Mouse (Mus musculus): ENCODE measurements around the gene Fam92a. TPM values are rescaled to one million over a fixed set of nuclear protein-coding genes. Genes with fewer than 3 reads are reported as not detected.
"Not testable (repeated sequence)": the region's sequence is repeated elsewhere in the genome, so short reads cannot be mapped to it uniquely, and the experiment has no call there.

Fam92a gene
- polyA plus RNA-seq (2016; fragmentation: Nextera tagmentation; extraction: Ambion mirVana) = 77.4 and 81.5 TPM in 2 replicates

GRCm38 (mm10) chr4:12171318-12172091 lies at the start of gene Fam92a:
TSS of gene Fam92a (minus strand) at chr4:12172015.
- under 1% methylated on average over 73 of the region's 74 CpGs for WGBS
- Histone ChIP-seq H3K9ac (peak within 1 kb of the TSS; percentile 88), H3K4me2 (peak within 1 kb of the TSS; percentile 73), H3K27me3 (replicated peaks) (no peaks in the 10 kb centered on the region), H3K36me3 (peaks cover 17% of the 10 kb centered on the region), H3K4me1 (replicated peaks) (peaks cover 6% of the 10 kb centered on the region), H3K27ac (ENCODE audit: poor library complexity, severe bottlenecking) (peak within 1 kb of the TSS; percentile 79), H3K9me3 (replicated peaks) (no peaks in the 10 kb centered on the region), H3K4me3 (peak within 1 kb of the TSS; percentile 78)
- peak; percentile 90 for ATAC-seq (ENCODE audit: insufficient number of reproducible peaks, low FRiP score)

- WGBS = 78% methylated on average over 10 of the region's 10 CpGs
Observed at GRCm38 (mm10) chr4:12178992-12179391, 7.2 kb upstream of the Fam92a start.

GRCm38 (mm10) chr4:12170986-12171317 lies 863 bp downstream of the Fam92a start:
- H3K9ac ChIP-seq = peak overlapping the region; percentile 88
- H3K4me2 ChIP-seq = peak overlapping the region; percentile 73
- peaks cover 6% of the 10 kb centered on the region for H3K4me1 ChIP-seq (replicated peaks)

More at GRCm38 (mm10) chr4:12178992-12179391, 7.2 kb upstream of the Fam92a start:
- Histone ChIP-seq H3K27me3 (replicated peaks) (no peaks in the 10 kb centered on the region), H3K9me3 (replicated peaks) (no peaks in the 10 kb centered on the region), H3K4me2 (no peak overlapping the region), H3K4me1 (replicated peaks) (no peaks in the 10 kb centered on the region), H3K27ac (ENCODE audit: poor library complexity, severe bottlenecking) (no peak overlapping the region), H3K9ac (no peak overlapping the region), H3K4me3 (no peak overlapping the region), H3K36me3 (no peaks in the 10 kb centered on the region)
- ATAC-seq (ENCODE audit: insufficient number of reproducible peaks, low FRiP score) = no peak

GRCm38 (mm10) chr4:12147660-12148059 lies 24.2 kb downstream of the Fam92a start:
- Histone ChIP-seq H3K9ac (no peak overlapping the region), H3K4me1 (replicated peaks) (no peaks in the 10 kb centered on the region), H3K36me3 (peaks cover 26% of the 10 kb centered on the region), H3K27ac (ENCODE audit: poor library complexity, severe bottlenecking) (no peak overlapping the region), H3K9me3 (replicated peaks) (0 out of 2 replicates have a peak, but pooled peaks cover 6% of the 10 kb centered on the region), H3K4me2 (no peak overlapping the region), H3K27me3 (replicated peaks) (no peaks in the 10 kb centered on the region), H3K4me3 (no peak overlapping the region)
- no peak for ATAC-seq (ENCODE audit: insufficient number of reproducible peaks, low FRiP score)

More at GRCm38 (mm10) chr4:12170986-12171317, 863 bp downstream of the Fam92a start:
- H3K4me3 ChIP-seq = peak overlapping the region; percentile 78
- ATAC-seq (ENCODE audit: insufficient number of reproducible peaks, low FRiP score) = no peak
- peaks cover 23% of the 10 kb centered on the region for H3K36me3 ChIP-seq
- peak overlapping the region; percentile 79 for H3K27ac ChIP-seq (ENCODE audit: poor library complexity, severe bottlenecking)
- no peaks in the 10 kb centered on the region for H3K27me3 ChIP-seq (replicated peaks)
- WGBS = 16% methylated on average over 9 of the region's 9 CpGs
- H3K9me3 ChIP-seq (replicated peaks) = no peaks in the 10 kb centered on the region

- 90% methylated on average over 7 of the region's 7 CpGs for WGBS
- H3K27me3 ChIP-seq (replicated peaks); H3K9ac ChIP-seq; ATAC-seq (ENCODE audit: insufficient number of reproducible peaks, low FRiP score); H3K36me3 ChIP-seq; H3K4me3 ChIP-seq; H3K4me1 ChIP-seq (replicated peaks); H3K27ac ChIP-seq (ENCODE audit: poor library complexity, severe bottlenecking); H3K9me3 ChIP-seq (replicated peaks): not testable (repeated sequence)
- H3K4me2 ChIP-seq = 0 out of 2 replicates have a peak overlapping the region, but pooled peaks have one; percentile 16
Observed at GRCm38 (mm10) chr4:12141516-12141915, 30.3 kb downstream of the Fam92a start.

- H3K27ac ChIP-seq (ENCODE audit: poor library complexity, severe bottlenecking) = peak overlapping the region; percentile 43; the same call in 1 of the 2 replicates
- peak overlapping the region; percentile 58; the same call in 1 of the 2 replicates for H3K9ac ChIP-seq
- not testable (repeated sequence) for H3K27me3 ChIP-seq (replicated peaks)
Observed at GRCm38 (mm10) chr4:12140592-12141062, 31.2 kb downstream of the Fam92a start.

GRCm38 (mm10) chr4:12140141-12140567 lies 31.7 kb downstream of the Fam92a start, which contains the start of gene Rbm12b1:
TSS of gene Rbm12b1 (plus strand) at chr4:12140264.
- H3K9ac ChIP-seq = peak within 1 kb of the TSS; percentile 58; the same call in 1 of the 2 replicates
- peak within 1 kb of the TSS; percentile 54 for H3K4me3 ChIP-seq
- H3K36me3 ChIP-seq; H3K9me3 ChIP-seq (replicated peaks); H3K27me3 ChIP-seq (replicated peaks); H3K4me1 ChIP-seq (replicated peaks): not testable (repeated sequence)
- H3K4me2 ChIP-seq = peak within 1 kb of the TSS; percentile 64
- peak; percentile 95 for ATAC-seq (ENCODE audit: insufficient number of reproducible peaks, low FRiP score)
- peak within 1 kb of the TSS; percentile 43 for H3K27ac ChIP-seq (ENCODE audit: poor library complexity, severe bottlenecking)
- WGBS = 5% methylated on average over 19 of the region's 32 CpGs

More at GRCm38 (mm10) chr4:12140592-12141062, 31.2 kb downstream of the Fam92a start:
- Histone ChIP-seq H3K4me2 (peak overlapping the region; percentile 64), H3K4me3 (peak overlapping the region; percentile 54)
- 9% methylated on average over 26 of the region's 40 CpGs for WGBS
- not testable (repeated sequence) for H3K4me1 ChIP-seq (replicated peaks); H3K9me3 ChIP-seq (replicated peaks); H3K36me3 ChIP-seq
- peak; percentile 89 for ATAC-seq (ENCODE audit: insufficient number of reproducible peaks, low FRiP score)

Other genes starting within 250 kb of the Fam92a start
- 0.28 TPM in 1 of 2 replicates, not detected in the other for gene Gm10604, start 190.8 kb downstream of the Fam92a start, polyA plus RNA-seq (2016; fragmentation: Nextera tagmentation; extraction: Ambion mirVana)
- gene Rbm12b2, start 82.6 kb downstream of the Fam92a start, polyA plus RNA-seq (2016; fragmentation: Nextera tagmentation; extraction: Ambion mirVana) = 9.5 and 9.6 TPM in 2 replicates
- gene Rbm12b1, start 31.8 kb downstream of the Fam92a start, polyA plus RNA-seq (2016; fragmentation: Nextera tagmentation; extraction: Ambion mirVana) = 6.4 and 7.9 TPM in 2 replicates

Measured in heart, embryonic 12.5 days (tissue).